Mouse (Mus musculus): ENCODE data around the gene Igsf21.

Igsf21 gene

DNA sequence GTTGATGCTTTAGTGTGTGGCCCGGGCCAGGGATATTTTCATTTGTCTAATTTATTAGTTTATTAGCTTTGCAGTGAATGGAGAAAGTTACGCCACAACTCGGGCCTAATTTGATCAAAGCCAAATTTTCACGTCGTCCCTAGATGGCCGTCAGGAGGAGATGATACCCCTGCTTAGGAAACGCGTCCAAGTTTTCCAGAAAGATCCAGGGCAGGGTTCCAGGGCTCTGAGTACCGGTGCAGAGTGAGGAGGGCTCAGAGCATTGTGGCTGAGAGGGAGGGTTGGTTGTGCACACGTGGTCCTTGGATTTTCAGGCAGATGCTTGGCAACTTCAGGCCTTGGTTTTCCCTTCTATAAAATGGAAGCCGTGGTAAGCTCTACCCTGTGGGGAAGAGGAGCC is 154.2 kb downstream of the Igsf21 start:
- no peak for DNase-seq

DNA sequence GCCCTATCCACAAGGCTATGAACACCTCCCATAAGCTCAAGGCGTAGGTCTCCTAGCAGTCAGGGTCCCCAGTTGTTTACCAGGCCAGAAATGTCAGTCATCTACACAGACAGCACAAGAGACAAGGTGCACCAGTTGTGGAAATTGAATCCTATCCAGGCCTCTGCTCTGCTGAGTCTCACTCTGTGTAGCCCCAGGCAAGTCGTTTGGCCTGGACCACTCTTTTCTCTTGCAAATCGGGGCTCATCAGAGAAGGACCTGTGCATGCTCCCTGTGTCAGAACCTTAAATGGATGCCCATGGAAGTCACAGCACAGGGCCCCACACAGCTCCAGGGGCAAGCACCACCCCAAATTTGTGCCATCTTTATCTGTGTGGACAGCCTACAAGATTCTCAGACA is 154.9 kb downstream of the Igsf21 start:
- DNase-seq = no peak

DNA sequence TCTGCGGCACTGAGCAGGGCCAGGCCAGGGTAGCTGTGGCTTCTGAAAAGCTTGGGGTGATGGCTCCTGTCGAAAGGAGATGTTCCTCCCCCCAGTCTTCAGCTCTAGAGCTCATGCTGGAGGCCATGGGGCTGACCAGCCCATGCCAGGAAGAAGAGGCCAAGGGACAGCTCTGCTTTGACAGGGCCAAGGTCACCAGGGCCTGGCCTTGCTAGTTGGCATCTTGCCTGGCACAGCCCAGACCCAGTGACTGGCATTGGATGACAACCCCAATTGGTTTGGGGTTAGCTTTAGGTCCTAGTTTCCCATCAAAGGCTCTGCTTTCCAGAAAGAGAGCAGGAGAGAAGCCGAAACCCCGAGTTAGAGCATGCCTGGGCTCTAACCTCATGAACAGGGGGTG is 156.9 kb downstream of the Igsf21 start:
- DNase-seq = no peak

DNA sequence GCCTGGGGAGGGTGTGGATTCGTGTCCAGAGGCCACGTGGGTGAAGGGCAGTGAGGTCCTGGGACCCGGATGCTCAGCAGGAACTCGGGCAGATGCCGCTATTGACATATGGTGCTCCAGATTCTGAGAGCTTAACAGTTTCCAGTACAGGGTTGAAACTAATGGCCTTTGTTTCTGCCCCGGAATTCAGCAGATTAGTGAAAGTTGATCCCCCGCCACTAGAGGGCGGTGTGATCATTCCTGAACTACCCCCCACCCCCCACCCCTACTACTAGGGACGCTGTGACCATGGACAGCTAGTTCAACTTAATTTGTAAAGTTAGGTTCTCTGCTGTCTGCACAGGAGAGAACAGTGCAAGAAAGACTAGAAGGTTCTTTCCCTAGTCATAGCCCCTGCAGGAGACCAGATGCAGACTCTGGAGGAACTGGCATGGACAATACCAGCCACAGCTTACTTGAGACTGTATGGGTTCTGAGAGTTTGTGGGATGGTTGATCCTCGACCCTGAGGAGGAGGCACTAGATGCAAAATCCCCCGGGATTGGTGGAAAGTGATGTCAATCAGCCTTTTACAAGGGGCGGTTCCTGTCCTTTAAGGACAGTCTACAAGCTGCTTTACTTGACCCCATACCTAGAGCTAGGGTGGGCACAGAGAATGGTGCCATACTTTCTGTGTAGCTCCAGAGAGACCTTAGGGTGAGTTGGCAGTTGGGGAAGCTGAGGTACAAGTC is 157.7 kb downstream of the Igsf21 start:
- no peak for DNase-seq

DNA sequence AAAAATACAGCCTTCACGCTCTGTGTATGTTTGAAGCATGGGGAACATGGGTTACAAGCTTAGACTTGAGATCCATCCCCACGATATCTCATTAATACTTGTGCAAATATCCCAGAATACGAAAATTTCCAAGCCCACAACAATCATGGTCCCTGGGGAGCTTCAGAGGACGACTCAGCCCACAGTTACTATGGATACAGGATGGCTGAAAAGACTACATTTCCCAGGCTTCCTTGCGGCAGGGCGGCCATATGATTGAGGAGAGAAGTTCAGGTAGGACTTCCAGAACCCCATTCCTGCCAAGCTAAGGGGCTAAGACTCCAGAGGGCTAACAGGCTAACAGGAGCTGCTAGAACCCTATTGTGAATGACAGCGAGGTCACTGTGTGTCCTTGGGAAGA is 160.4 kb downstream of the Igsf21 start:
- no peak for DNase-seq

DNA sequence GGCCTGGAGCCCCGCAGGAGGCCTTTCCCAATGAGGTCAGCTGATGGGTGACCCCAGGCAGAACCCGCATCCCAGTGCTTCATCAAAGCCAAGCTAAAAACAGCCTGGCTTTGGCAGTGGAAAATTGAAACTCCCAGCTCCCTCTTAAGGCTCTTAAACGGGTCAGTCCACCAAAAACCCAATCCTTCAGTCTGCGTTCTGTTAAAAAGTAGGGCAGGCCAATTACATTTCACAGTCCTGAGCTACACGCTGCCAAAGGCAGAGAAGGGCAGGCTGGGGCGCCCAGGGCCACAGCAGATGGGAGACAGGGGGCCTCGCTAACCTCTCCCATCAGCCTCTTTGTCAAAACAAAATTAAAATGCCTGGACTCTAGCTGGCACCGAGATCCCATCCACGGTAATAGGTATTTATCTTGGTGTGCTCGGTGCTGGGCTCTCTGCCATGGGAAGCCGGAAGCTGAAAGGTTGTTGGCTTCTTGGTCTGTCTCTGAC is 162.0 kb downstream of the Igsf21 start:
- DNase-seq = peak; percentile 76

DNA sequence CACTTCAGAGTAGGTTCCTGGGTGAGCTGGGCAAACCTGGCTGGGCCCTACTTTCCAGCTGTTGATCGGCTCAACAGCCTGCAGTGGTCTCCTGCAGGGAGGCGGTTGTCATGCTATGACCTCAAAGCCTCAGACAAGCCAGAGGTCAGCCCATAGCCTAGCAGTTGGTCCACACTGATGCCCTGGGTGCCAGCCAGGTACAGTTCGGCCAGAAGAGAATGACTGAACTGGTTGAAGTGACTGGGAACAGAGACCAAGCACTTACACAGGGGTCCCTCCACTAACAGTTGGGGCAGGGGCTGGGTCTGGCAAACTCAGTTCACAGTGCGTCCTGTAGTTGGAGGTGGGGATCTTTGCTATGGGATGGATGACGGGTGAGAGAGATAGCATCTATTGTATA is 162.5 kb downstream of the Igsf21 start:
- no peak for DNase-seq

DNA sequence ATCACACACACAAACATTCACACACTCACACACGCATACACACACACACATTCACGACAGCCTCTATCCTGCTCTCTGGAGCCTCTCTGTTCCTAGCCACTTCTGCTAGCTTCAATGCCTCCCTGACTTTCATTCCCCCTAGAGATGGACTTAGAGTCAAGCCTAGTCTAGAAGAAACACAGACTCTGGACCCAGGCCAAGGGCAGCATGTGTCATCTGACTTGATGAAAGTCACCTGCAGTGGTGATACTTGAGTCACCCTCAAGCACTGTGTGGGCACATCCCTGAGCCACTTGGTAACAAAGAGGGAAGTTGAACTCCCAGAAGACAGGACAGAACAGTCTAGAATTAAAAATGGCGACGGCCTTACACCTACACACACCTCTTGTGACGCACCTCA is 168.2 kb downstream of the Igsf21 start:
- no peak for DNase-seq

DNA sequence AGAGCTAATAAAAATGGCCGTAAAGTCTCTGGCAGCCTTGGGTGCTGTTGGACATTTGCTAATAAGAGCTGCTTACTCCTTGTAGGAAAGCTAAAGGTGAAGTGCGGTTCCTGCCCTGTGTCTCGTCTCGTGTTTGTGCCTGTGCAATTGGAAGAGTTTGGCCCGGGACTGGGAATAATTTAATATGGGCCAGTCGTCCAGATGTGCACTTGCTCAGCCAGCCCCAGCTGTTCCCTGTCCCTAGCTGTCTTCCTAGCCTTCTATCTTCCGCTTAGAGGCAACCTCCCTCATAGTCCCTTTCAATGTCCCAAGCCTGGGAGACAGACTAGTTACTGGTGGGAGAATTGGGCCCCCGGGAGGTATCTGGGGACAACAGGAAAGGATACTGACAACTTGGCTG is 169.0 kb downstream of the Igsf21 start:
- DNase-seq = no peak

DNA sequence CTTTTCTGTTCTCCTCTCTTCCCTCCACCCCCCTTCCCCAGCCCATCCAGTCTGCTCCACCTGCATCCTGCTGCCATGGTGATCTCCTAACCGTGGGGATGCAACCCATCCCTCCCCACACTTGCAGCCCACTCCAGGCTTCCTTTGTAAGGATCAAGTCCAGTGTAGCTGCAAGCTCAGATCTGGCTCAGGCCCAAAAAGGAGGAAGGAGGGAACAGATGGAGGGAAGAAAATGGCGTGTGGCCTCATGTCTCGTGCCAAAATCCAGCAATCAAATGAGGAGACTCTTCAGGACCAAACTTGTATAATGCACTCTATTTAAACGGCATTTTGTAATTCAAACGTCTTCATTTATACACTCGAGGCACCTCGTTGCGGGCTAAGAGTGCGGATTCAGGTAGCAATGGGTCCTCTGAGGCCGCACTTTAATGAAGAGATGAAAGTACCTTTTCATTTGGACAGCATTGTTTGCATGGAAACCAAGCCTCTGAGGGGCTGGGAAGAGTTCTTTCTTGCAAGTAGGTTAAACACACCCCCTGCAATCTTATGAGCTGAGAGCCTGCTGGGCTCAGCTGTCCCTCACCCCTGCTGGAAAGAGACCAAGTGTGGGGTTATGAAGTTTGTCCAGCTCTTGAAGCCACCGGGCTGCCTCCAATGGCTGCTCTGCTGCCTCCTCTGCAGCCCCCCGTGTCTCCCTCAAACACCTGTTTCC is 169.6 kb downstream of the Igsf21 start:
- peak; percentile 80 for DNase-seq

DNA sequence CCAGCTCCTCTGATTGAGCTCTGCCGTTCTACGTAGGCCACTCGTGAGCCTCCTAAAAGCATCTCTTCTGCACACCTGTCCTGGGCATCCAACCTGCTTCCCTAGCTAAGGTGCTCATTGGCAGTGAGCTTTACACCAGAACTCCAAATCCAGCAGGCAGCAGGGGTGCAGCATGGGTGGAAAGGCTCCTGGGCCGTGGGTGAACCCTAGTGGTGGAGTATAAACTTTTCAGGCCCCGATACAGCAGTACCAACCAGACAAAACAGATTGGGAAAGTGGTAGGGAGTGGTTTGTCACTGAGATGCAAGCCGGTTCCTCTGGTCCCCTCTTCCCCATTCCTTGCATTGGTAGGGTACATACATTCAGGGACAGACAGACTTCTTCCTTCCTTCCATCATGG is 170.2 kb downstream of the Igsf21 start:
- no peak for DNase-seq

DNA sequence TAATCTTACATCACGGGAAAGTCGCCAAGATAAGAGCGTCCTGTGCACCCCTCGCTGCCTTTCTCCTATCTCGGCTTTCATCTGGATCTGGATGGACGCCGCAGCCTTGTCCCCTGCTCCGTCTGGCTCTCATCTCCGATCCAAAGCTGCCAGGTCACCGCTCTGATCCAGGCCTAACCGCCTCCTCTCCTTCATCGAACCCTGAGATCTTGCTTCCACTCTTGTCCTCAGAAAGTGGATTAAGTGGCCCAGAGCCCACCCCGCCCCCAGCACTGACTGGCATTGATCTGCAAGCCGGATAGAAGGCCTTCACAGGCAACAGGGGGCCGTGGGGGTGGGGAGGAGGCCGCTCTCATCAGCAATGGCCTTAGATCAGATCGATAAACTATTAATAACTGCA is 175.5 kb downstream of the Igsf21 start:
- DNase-seq = no peak

DNA sequence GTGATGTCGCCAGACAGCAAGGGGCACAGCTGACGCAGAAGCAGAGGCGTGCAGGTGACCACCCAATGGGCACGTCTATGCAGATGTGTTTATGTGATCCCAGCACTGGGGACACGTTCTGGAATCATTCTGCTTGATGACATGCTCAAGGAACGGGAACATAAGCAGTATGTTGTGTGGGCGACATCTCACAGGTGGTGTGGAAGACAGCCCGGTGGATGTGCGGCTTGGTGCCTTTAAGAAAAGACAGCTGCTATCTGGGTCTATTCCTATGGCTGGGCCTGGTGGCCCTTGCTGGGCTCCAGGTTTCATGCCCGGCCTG is 176.3 kb downstream of the Igsf21 start:
- no peak for DNase-seq

DNA sequence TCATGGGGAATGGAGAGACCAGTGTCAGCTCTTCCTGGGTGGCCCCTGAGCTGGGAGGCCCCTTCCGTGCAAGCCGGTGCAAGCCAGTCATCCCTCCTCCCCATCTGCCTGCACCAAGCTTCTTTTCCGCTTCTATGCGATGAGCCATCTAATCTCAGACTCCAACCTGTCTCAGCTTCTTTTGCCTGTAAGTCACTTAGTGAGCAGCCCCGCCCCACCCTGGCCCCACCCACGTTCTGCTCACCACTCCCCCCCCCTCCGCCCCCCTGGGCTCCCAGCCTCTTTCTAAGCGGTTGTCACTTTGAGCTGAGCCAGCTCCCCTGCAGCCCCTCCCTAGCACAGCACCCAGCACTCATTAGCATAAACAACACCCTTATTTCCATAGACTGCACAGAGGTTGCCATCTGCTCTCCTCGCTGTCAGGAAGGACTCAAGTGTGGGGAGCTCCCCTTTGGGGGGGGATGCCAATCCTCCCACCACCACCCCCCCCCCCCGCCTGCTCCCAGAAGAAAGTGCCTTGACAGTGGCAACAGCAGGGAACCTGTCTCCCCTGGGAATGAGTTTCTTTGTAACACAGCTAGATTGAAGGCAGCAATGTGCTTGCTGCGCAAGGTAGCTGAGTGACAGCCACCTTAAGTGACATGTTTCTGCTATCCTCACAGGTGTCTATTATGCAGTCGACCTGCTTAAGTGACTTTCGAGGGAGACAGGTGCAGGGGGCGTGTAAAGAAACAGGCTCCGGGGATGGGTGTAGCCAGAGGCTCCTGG is 176.8 kb downstream of the Igsf21 start:
- no peak for DNase-seq

DNA sequence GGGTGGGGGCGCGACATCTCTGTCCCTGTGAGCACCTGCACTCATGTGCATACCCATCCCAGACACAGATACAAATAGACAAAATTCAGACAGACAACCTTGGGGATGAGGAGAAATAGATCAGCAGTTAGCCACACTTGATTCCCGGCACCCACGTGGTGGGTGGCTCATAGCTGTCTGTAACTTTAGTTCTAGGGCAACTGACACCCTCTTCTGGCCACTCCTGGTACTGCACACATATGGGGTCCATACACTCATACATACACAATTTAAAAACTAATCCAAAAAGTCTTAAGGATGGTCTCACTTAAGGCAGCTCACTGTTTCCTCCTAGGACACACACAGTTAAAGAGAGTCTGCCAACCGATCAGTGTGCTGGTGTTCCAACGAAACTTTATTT is 178.1 kb downstream of the Igsf21 start:
- DNase-seq = no peak

DNA sequence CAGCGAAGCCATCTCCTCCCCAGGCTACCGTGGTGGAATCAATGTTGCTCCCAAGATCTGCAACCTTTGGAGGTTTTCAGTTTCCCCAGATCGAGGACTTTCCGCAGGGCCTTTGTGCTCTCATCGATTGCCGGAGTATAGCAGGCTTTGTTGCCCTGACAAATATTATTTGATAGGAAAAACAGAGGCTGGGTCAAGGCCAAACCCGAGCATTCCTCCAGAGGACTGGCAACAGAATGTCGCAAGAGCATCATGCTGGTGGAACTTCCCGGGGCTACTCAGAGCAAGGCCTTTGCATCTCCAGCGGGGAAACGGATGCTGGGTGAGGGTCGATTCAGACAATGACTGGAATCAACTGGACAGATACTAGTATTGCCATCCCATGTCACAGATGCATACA is 180.6 kb downstream of the Igsf21 start:
- no peak for DNase-seq

DNA sequence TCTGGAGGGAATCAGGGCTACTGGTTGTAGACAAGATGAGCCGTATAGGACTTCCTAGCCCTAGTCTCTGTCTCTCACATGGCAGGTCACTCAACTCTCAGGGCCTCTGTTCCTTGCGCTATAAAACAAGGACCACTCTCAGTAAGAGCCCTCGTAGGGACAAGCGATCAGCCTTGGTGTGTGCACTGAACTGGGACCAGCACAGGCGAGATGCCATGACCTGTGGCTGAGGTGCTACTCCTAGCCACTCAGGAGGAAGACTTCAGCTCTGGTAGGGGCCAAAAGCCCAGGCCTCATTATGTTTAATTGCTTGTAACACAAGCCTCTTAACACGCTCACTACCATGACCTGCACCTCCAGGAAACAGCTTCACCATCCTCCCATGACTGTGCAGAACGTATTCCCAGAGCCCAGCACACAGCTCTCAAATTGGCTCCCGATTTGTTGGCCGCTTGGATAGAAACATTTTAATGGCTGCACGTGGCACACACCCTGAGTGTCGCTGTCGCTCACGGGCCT is 183.4 kb downstream of the Igsf21 start:
- DNase-seq = no peak

DNA sequence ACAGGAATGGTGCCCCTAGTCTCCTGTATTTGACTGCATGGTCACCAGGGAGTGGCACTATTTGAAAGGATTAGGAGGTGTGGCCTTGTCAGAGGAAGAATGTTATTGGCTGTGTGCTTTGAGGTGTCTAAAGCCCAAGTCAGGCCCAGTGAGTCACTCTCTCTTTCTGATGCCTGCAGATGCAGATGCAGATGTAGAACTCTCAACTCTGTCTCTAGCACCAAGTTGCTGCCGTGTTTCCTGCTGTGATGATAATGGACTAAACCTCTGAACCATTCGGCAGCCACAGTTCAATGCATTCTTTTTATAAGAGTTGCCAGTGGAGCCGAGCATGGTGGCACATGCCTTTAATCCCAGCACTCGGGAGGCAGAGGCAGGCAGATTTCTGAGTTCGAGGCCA is 186.3 kb downstream of the Igsf21 start:
- no peak for DNase-seq

DNA sequence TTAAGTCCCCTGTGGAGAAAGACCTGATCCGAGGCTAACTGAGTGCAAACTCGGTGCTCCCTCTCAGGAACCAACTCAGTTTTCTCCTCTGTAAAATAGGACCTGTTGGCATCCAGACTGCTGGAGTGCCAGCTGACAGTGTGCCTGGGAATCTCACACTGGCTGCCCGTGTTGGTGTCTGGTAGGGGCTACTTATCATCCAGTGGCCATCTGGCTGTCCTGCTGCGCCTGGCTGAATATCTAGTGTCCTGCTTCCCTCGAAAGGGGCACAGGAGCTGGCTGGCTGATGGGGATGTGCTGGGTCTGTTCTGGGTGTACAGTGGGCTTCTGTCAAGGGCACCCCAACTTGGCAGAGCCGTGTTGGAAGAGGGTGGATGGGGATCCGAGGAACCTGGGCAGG is 193.5 kb downstream of the Igsf21 start:
- no peak for DNase-seq

DNA sequence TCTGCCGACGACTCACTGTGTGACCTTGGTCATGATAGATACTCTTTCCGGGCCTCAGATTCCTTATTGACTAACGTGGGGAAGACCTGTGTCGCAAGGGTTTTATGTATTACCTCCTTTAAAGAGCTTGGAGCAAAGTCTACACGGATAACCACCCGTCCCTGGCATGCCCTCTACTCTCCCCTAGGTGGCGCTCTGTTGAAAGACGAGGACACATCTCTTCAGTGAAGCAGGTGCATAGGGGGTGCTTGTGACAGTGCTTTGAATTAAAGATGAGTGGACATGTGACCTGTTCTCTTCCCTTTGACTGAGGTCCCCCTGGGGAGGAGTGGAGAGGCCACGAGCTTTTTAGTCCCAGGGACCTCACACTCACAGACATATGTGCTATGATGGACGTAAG is 194.0 kb downstream of the Igsf21 start:
- peak; percentile 46 for DNase-seq

DNA sequence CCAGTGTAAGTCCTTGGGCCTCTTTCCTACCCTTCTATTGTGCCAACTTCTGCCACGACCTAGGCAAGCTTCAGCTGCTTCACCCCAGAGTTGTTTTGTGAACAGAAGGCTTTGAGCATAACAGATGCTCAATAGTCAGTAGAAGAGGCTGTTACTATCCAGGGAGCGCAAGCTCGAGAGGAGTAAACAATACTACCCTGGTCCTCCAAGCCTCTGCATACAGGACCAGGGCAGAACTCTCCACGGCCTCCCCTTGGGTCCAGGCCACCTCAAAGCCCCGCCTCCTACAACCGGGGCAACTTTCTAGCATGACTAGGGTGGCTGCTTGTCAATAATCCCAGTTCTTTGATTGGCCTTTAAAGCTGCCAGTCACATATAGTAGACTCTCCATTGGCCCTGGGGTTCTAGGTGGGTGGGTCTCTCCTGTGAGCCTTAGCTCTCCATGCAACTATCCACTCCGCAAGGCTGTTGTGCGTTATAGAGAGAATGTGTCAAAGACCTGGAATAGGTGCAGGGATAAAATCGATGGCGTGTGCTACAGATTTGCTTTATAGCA is 198.7 kb downstream of the Igsf21 start:
- DNase-seq = no peak

DNA sequence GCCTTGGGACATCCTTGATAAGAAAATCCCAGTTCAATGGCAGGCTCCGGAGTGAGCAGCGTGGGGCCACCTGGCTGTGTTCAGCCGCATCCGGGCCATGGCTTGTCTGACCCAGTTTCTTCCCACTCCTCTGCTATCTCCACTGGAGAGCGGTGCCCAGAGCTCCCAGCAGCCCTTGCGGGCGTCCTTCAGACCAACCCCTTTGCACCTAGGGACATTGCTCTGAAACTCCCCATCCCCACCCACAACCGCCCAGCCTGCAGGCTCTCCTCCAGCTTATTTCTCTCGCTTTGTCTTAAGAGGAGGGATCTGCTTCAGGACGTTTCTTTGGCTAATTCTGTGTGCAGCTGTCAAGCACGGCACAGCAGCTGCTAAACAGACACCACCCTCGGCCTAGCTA is 202.6 kb downstream of the Igsf21 start:
- peak; percentile 54 for DNase-seq

DNA sequence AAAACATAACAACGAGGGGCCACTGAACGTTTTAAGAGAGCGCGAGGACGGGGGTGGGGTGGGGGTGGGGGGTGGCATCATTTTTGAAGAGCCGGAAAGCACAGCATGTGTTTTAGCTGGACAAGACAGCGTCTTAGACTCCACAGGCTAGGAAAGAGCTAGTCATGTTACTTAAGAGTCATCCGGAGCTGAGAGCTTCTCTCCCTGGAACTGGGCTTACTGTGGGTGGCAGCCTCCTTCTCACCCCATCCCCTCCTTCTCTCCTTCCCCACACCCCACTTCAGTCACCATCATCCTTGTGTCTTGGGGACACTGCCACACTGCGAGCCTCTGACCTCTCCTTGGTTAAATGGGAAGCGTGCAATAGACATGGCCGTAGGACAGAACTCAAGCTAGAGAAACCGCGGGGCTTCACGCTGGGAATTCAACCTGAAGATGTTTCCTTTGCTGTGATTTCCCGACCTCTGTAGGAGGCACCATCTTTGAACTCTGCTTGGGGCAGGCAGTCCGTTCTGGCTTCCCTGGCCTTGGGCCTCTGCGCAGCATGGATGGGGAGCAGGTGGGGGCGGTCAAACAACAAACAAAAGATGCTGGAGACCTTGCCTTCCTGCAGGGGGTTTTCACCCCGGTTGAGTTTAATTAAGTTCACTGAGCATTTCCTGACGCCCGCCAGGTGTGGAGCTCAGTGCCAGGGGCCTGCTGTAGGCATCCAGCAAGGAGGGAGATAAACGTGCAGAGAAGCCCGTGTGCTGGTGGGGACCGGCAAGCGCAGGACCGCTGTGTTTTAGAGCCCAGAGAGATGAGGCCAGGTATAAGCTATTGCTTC is 207.8 kb downstream of the Igsf21 start:
- DNase-seq = peak; percentile 47

All from cerebellum, adult 9-10 months (tissue).